Mouse (Mus musculus): Measurements from ENCODE around the gene Zzef1.

DNA sequence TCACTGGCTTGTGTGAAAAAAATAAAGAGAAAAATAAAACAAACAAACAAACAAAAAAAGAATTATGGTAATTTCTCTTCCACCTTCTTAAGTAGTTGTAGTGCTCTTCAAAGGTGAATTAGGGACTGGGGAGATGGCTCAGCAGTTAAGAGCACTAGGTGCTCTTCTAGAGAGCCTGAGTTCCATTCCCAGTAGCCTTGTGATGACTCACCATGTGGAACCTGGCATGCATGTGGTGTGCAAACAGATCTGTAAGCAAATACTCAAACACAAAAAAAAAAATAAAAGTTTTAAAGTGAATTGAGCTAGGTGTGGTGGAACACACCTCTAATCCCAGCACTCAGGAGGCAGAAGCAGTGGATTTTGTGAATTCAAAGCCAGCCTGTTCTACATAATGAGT, 47.5 kb downstream of the Zzef1 start:
- TF ChIP-seq CTCF (IDR thresholded peaks at IDR 0.05; ENCODE audit: low read depth, low read length) (no peak), POLR2A (IDR thresholded peaks at IDR 0.05; ENCODE audit: insufficient read depth, low read length) (no peak)
